Mouse (Mus musculus): ENCODE measurements around the gene C3ar1. TPM values are rescaled to one million over a fixed set of nuclear protein-coding genes. Genes with fewer than 3 reads are reported as not detected.

The C3ar1 gene
- polyA plus RNA-seq, 1 experiment from 2014 or later, result 2.7 TPM

Small RNA genes lying within 50 kb of the gene (microRNA-seq; reads per million reads assigned to microRNA genes)
- gene Mir7231 (ENCODE audit: borderline number of aligned reads), result not detected

Other genes starting within 250 kb of the C3ar1 start
- gene Gdf3, start 246.1 kb downstream of the C3ar1 start, polyA plus RNA-seq (2014; fragmentation: Nextera tagmentation; extraction: Ambion mirVana), result 13.9 and 14.6 TPM in 2 replicates
- not detected in 2 replicates for gene Dppa3, start 229.8 kb downstream of the C3ar1 start, polyA plus RNA-seq (2014; fragmentation: Nextera tagmentation; extraction: Ambion mirVana)
- gene Nanog, start 148.7 kb downstream of the C3ar1 start, polyA plus RNA-seq (2014; fragmentation: Nextera tagmentation; extraction: Ambion mirVana), result 0.08 and 0.09 TPM in 2 replicates
- 59.4 and 66.8 TPM in 2 replicates for gene Slc2a3, start 54.5 kb downstream of the C3ar1 start, polyA plus RNA-seq (2014; fragmentation: Nextera tagmentation; extraction: Ambion mirVana)
- 3.8 and 4.0 TPM in 2 replicates for gene Foxj2, start 36.2 kb downstream of the C3ar1 start, polyA plus RNA-seq (2014; fragmentation: Nextera tagmentation; extraction: Ambion mirVana)
- 39.8 and 44.4 TPM in 2 replicates for gene Necap1, start 18.3 kb upstream of the C3ar1 start, polyA plus RNA-seq (2014; fragmentation: Nextera tagmentation; extraction: Ambion mirVana)
- gene Clec4a1, start 65.7 kb upstream of the C3ar1 start, polyA plus RNA-seq (2014; fragmentation: Nextera tagmentation; extraction: Ambion mirVana), result 3.2 and 3.6 TPM in 2 replicates
- 1.9 and 2.6 TPM in 2 replicates for gene Clec4a3, start 96.4 kb upstream of the C3ar1 start, polyA plus RNA-seq (2014; fragmentation: Nextera tagmentation; extraction: Ambion mirVana)
- 0.25 TPM in 1 of 2 replicates, not detected in the other for gene Clec4a4, start 134.2 kb upstream of the C3ar1 start, polyA plus RNA-seq (2014; fragmentation: Nextera tagmentation; extraction: Ambion mirVana)
- not detected in 2 replicates for gene Clec4b1, start 193.8 kb upstream of the C3ar1 start, polyA plus RNA-seq (2014; fragmentation: Nextera tagmentation; extraction: Ambion mirVana)